Mouse (Mus musculus) midbrain, embryonic 11.5 days (tissue): ENCODE data around the gene Srebf2. TPM values are rescaled to one million over a fixed set of nuclear protein-coding genes. Genes with fewer than 3 reads are reported as not detected.
A peak's percentile ranks its signal among the peaks of the same experiment; 100 is the strongest.
"Not testable (repeated sequence)": the region's sequence is repeated elsewhere in the genome, so short reads cannot be mapped to it uniquely, and the experiment has no call there.

Experiments used
- ATAC-seq: fragments of 200-750 bp; cut with Nextera tagmentation; 2 replicates; pipeline ENCODE4 v1.8.0; 2017; ENCODE audit warnings: moderate TSS enrichment, moderate library complexity; ENCODE audit not compliant: low FRiP score
- DNase-seq: peaks from one replicate; pipeline ENCODE4 v3.0.0; 2015; ENCODE audit warnings: low spot score; ENCODE audit errors: missing footprints
- H3K27ac ChIP-seq: fragments of 300-500 bp; sonication (generic); 2 replicates; pipeline ENCODE4 v1.5.1; 2014; ENCODE audit warnings: low read depth, low read length
- H3K27me3 ChIP-seq: fragments of 300-500 bp; sonication (generic); 2 replicates; pipeline ENCODE4 v1.6.1; 2014; ENCODE audit warnings: mild to moderate bottlenecking, low read length, moderate library complexity, mixed read lengths; ENCODE audit not compliant: control insufficient read depth, insufficient read depth
- H3K36me3 ChIP-seq: fragments of 300-500 bp; sonication (generic); 2 replicates; pipeline ENCODE4 v1.6.1; 2014; ENCODE audit warnings: mild to moderate bottlenecking, low read length, moderate library complexity, mixed read lengths; ENCODE audit not compliant: control insufficient read depth, insufficient read depth
- H3K4me1 ChIP-seq: fragments of 300-500 bp; sonication (generic); 2 replicates; pipeline ENCODE4 v1.6.1; 2014; ENCODE audit warnings: low read length; ENCODE audit not compliant: control insufficient read depth, insufficient read depth
- H3K4me2 ChIP-seq: fragments of 300-500 bp; sonication (generic); 2 replicates; pipeline ENCODE4 v1.6.1; 2014; ENCODE audit warnings: mild to moderate bottlenecking, moderate library complexity
- H3K4me3 ChIP-seq: fragments of 300-500 bp; sonication (generic); 2 replicates; pipeline ENCODE4 v1.5.1; 2014; ENCODE audit warnings: low read depth, low read length
- H3K9ac ChIP-seq: fragments of 300-500 bp; sonication (generic); 2 replicates; pipeline ENCODE4 v1.6.1; 2014; ENCODE audit warnings: low read length
- H3K9me3 ChIP-seq: fragments of 300-500 bp; sonication (generic); 2 replicates; pipeline ENCODE4 v1.6.1; 2016; ENCODE audit warnings: low read length; ENCODE audit not compliant: control insufficient read depth
- WGBS: fragments of 180-500 bp; shearing (Covaris S2); extraction: QIAGEN DNeasy Blood & Tissue Kit; methylation state at CpG from one replicate; pipeline ENCODE4 v1.1.7; 2014; 5-methylcytosine and 5-hydroxymethylcytosine counted together
- polyA plus RNA-seq: library from polyadenylated mRNA; unstranded; fragments of >200 nt; fragmentation: Nextera tagmentation; extraction: Ambion mirVana; gene quantifications from 2 replicates; pipeline ENCODE4 v1.2.1, GENCODE M21; 2014

Gene Srebf2
- 148 and 170 TPM in 2 replicates for polyA plus RNA-seq

DNA sequence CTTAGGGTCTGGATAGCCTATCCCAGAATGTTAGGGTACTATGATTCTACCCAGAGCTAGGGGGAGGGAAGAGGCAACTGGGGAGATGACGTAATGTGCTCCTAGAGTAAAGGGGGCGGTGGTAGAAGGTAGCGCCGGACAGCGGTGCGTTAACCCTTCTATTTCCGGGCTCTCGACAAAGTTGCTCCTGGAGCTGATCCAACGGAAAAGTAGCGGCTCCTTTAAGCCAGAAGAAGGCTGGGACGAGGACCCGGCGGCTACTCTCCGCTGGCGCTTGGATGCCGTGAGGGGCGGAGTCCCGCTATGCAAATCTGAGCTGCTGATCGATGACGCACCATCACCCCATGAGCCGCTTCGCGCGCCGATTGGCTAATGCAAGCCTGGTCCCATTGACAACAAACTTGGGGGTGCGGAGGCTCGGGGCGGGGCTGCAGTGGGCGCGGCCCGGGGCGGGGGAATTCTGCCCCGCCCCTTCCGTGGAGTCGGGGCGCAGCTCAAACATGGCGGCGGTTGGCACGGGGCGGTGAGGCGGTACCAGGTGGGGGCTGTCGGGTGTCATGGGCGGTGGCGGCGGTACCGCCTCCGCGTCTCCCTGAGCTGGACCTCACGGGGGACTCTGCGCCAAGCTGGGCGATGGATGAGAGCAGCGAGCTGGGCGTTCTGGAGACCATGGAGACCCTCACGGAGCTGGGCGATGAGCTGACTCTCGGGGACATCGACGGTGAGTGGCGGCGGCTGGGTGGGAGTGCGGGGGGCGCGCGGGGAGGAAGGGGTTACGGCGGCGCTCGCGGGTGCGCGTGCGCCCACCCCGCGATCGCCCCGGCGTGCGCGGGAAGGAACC is at the start of gene Srebf2:
Srebf2 (plus strand) TSS at position 412 of the 841 bp plus-strand sequence.
- Histone ChIP-seq H3K9ac (peak within 1 kb of the TSS; percentile 93), H3K27ac (peak within 1 kb of the TSS; percentile 95), H3K36me3 (peaks cover 2% of the 10 kb centered on the region; the same call in 1 of the 2 replicates), H3K9me3 (no peaks in the 10 kb centered on the region), H3K4me1 (peaks cover 32% of the 10 kb centered on the region), H3K4me3 (peak within 1 kb of the TSS; percentile 89), H3K27me3 (no peaks in the 10 kb centered on the region), H3K4me2 (peak within 1 kb of the TSS; percentile 61)
- under 1% methylated on average over 76 of the region's 79 CpGs for WGBS
- DNase-seq, result peak; percentile 99
- peak; percentile 97 for ATAC-seq

DNA sequence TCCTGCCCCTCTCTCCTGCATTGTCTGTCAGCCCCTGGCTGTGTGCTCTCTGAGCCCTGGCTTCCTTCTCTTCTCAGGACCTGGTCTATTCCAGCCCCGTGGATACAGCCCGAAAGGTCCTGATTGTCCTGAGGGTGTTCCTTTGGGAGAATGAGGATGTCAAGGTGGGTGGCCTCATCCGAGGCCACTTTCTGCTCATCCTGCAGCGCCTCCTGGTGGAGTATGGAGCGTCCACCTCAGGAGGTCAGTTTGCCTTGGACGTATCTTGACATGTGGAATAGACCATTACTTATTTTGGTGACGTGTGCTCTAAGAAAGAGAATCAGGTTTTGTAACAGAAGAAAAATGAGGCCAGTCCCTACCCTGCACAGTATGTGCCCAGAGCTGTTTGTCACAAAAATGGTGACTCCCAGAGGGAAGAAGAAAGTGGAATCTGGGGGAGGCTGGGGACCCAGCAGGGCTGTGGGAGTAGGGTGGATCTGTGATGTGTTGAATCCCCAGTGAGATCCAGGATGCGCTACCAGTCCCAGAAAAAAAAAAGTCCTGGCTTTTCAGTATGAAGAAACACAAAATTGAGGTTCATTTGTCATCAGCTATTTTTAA is 39.9 kb upstream of the Srebf2 start:
- no peak overlapping the region for H3K4me3 ChIP-seq
- H3K36me3 ChIP-seq, result no peaks in the 10 kb centered on the region
- DNase-seq (peak; percentile 91), ATAC-seq (no peak)
- H3K27ac ChIP-seq, result no peak overlapping the region
- 20% methylated on average over 8 of the region's 8 CpGs for WGBS
- no peak overlapping the region for H3K9ac ChIP-seq
- H3K9me3 ChIP-seq, result no peaks in the 10 kb centered on the region
- H3K4me1 ChIP-seq, result no peaks in the 10 kb centered on the region
- no peaks in the 10 kb centered on the region for H3K27me3 ChIP-seq
- H3K4me2 ChIP-seq, result no peak overlapping the region

DNA sequence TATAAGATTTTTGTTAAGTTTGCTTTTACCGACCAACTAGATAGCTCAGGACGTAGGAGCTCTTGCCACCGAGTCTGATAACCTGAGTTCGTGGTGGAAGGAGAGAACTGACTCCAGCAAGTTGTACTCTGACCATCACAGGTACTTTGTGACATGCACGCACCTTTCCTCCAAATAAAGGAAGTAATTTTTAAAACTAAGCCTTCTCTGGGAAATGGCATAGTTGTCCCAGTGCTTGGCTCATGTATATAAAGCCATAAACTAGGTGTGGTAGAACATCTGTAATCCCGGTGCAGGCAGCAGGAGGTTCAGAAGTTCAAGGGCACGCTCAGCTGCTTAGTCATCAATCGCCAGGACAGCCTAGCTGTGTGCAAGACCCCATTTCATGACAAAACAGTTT is 26.4 kb upstream of the Srebf2 start:
- no peak for ATAC-seq
- Histone ChIP-seq H3K4me1 (no peaks in the 10 kb centered on the region), H3K9me3 (no peaks in the 10 kb centered on the region), H3K9ac (no peak overlapping the region), H3K27me3 (no peaks in the 10 kb centered on the region), H3K4me3 (no peak overlapping the region), H3K27ac (no peak overlapping the region), H3K36me3 (no peaks in the 10 kb centered on the region), H3K4me2 (no peak overlapping the region)
- DNase-seq, result no peak
- 91% methylated on average over 8 of the region's 8 CpGs for WGBS

DNA sequence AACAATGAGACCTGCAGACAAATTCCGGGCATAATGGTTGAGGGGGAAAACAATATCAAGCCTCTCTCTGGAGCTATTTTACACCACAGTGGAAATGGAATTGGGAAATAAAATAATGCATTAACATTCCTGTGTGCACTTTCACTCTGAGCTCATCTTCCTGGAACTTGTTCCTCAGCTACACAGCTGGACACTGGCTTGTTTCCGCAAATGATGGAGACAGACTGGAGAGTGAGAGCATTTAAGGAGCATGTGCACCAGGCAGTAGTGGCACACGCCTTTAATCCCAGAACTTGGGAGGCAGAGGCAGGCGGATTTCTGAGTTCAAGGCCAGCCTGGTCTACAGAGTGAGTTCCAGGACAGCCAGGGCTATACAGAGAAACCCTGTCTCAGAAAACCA is 20.3 kb upstream of the Srebf2 start:
- H3K27ac ChIP-seq, result not testable (repeated sequence)
- WGBS, result 82% methylated on average over 4 of the region's 4 CpGs

DNA sequence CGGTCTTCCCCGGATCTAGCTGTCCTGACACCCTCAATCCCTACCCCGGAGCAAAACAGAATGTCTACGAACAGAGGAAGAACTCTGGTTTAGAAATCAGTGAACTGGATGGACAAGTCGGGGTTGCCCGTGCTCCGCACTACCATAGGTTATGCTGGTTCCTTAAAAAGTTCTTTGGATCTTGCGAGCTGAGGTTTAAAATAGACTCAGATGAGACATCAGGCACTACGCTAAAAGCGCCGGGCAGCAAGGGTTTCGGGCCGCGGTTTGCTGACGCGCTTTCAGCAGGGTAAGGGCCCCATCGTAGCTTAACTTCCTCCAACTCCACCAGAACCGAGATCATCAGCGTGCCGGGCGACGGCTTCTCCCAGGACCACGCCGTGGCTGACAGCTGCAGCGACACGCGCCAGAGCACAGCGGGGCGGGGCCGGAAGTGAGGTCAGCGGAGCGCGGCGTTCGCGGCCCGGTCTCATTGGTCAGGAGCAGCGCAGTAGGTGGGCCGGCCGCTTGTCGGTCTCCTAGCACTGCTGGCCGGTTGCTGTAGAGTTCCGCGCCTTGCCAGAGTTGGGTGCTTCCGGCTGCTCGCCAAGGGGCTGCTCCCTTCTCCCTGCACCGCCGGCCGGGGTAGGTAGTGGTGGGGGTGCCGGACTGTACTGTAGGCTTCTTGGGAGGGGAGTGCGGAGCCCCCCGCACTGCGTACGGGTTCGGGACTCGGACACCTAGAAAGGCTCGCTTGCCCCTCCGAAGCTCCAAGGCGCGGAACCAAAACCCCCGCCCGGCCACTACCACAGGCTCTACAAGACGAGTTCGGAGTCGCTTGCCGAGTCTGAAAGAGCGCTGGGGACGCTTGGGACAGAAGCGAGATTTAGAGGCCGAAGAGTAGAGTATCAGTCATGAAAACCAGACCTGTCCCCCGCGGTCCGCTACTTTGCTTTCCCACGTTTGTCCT is 19.3 kb upstream of the Srebf2 start, which contains the start of gene Ccdc134:
Ccdc134 (plus strand) TSS at position 497 of the 949 bp plus-strand sequence.
- peak; percentile 99 for ATAC-seq
- peak; percentile 100 for DNase-seq
- Histone ChIP-seq H3K4me1 (peaks cover 5% of the 10 kb centered on the region; the same call in 1 of the 2 replicates), H3K27ac (peak within 1 kb of the TSS; percentile 45; the same call in 1 of the 2 replicates), H3K4me2 (peak within 1 kb of the TSS; percentile 92), H3K4me3 (peak within 1 kb of the TSS; percentile 78), H3K9ac (peak within 1 kb of the TSS; percentile 73), H3K9me3 (no peaks in the 10 kb centered on the region), H3K36me3 (no peaks in the 10 kb centered on the region), H3K27me3 (no peaks in the 10 kb centered on the region)
- 1% methylated on average over 73 of the region's 74 CpGs for WGBS

More for the DNA sequence above, 20.3 kb upstream of the Srebf2 start:
- H3K9me3 ChIP-seq, H3K4me3 ChIP-seq, H3K4me1 ChIP-seq, DNase-seq, H3K9ac ChIP-seq, H3K36me3 ChIP-seq, ATAC-seq, H3K4me2 ChIP-seq, H3K27me3 ChIP-seq: not testable (repeated sequence)

DNA sequence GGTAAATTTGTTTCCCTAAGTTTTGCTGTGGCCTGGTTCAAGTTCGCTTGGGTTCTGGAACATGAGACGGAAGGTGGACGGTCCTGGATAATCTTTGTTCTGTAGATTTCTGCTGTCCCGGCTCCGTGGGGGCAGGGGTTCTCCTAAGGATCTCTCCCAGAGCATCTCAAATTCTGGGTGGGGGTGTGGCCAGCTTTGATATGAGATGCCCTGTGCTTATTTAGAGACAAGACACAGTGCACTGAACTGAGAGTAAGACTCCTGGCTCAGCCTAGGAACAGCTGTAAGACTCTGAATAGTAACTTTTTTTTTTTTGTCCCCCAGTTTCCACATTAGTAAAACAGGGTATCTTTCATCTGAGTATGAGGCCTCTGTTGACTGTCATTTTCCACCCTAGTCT is 18.6 kb upstream of the Srebf2 start:
- peaks cover 5% of the 10 kb centered on the region; the same call in 1 of the 2 replicates for H3K4me1 ChIP-seq
- H3K36me3 ChIP-seq, result no peaks in the 10 kb centered on the region
- H3K27me3 ChIP-seq, result no peaks in the 10 kb centered on the region
- H3K27ac ChIP-seq, result no peak overlapping the region
- no peak for DNase-seq
- H3K4me2 ChIP-seq, result peak overlapping the region; percentile 92
- no peak for ATAC-seq
- H3K4me3 ChIP-seq, result peak overlapping the region; percentile 78
- H3K9ac ChIP-seq, result peak overlapping the region; percentile 73
- 1% methylated on average over 5 of the region's 5 CpGs for WGBS
- no peaks in the 10 kb centered on the region for H3K9me3 ChIP-seq

DNA sequence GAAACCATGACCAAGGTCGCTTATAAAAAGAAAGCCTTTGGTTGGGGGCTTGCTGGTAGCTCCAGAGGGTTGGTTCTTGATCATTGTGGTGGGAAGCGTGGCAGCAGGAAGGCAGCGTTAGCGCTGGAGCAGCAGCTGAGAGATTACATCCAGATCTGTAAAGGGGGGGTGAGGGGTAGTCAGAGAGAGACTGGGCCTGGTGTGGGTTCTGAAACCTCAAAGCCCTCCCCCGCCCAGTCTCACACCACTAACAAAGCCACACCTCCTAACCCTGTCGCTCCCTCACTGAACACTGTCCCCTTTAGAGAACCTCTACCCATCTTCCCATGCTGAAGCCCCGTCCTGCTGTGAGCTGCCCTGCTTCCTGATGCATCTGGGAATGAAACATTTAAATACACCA is 16.4 kb upstream of the Srebf2 start:
- no peak overlapping the region for H3K4me2 ChIP-seq
- WGBS, result 64% methylated on average over 7 of the region's 7 CpGs
- H3K27me3 ChIP-seq, result no peaks in the 10 kb centered on the region
- H3K27ac ChIP-seq, result no peak overlapping the region
- no peak overlapping the region for H3K4me3 ChIP-seq
- H3K4me1 ChIP-seq, result peaks cover 5% of the 10 kb centered on the region; the same call in 1 of the 2 replicates
- ATAC-seq (no peak), DNase-seq (peak; percentile 79)
- no peaks in the 10 kb centered on the region for H3K36me3 ChIP-seq
- H3K9me3 ChIP-seq, result no peaks in the 10 kb centered on the region
- no peak overlapping the region for H3K9ac ChIP-seq

DNA sequence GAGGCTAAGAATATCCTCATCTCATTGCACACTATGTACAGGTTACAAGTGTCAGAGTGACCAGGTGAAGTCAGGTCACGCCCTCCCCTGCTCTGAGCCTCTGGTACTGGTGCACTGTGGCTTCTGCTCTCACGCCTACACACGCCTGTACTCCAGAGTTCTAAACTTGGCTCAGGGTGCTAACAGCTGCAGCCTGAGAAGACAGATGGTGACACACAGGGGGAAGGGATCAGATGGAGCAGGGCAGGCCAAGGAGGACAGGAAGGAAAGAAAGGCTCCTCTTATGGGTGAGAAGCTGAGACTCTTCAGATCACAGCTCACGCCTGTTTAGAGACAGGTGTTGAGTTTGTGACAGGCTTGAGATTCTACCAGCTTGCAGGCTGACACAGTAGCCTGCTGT is 11.6 kb upstream of the Srebf2 start:
- no peak for DNase-seq
- Histone ChIP-seq H3K9ac (no peak overlapping the region), H3K27ac (no peak overlapping the region), H3K4me2 (no peak overlapping the region), H3K4me1 (no peaks in the 10 kb centered on the region), H3K36me3 (no peaks in the 10 kb centered on the region), H3K4me3 (no peak overlapping the region), H3K27me3 (no peaks in the 10 kb centered on the region), H3K9me3 (no peaks in the 10 kb centered on the region)
- WGBS, result 87% methylated on average over 4 of the region's 4 CpGs
- ATAC-seq, result no peak
